Mouse (Mus musculus) right cerebral cortex, adult 2 months (tissue): ENCODE results near the gene Col9a1.

ENCODE experiments used
- DNase-seq, 2 experiments: peaks; one replicate each; pipeline ENCODE4 v3.0.0; 2021 to 2022; ENCODE audit warnings: low spot score in 2 of 2

Col9a1 gene

DNA sequence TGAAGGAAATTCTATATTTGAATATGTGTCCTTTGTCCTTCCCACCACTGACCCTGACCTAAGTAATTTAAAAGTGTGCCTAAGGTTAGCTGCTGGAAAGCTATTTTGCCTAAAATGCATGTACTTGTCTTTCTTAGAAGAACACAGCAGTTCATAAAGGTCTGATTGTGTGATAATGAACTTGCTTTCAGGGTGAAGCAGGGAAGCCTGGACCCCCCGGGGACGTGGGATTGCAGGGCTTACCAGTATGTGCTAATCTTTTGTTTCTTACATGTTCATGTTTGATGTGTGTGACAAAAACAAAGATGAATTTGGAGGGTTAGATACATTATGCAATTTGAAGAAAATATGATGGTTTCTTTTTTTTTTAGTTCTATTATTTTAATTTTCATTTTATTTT, 44.8 kb downstream of the Col9a1 start:
- DNase-seq: no peak

- DNase-seq: peak; percentile 47 to 61
These were observed 45.7 kb downstream of the Col9a1 start for GRCm38 (mm10) chr1:24222981-24223612.

- DNase-seq: peak in 1 of 2 experiments; percentile 33
These were observed 48.6 kb downstream of the Col9a1 start for GRCm38 (mm10) chr1:24225825-24226526.

DNA sequence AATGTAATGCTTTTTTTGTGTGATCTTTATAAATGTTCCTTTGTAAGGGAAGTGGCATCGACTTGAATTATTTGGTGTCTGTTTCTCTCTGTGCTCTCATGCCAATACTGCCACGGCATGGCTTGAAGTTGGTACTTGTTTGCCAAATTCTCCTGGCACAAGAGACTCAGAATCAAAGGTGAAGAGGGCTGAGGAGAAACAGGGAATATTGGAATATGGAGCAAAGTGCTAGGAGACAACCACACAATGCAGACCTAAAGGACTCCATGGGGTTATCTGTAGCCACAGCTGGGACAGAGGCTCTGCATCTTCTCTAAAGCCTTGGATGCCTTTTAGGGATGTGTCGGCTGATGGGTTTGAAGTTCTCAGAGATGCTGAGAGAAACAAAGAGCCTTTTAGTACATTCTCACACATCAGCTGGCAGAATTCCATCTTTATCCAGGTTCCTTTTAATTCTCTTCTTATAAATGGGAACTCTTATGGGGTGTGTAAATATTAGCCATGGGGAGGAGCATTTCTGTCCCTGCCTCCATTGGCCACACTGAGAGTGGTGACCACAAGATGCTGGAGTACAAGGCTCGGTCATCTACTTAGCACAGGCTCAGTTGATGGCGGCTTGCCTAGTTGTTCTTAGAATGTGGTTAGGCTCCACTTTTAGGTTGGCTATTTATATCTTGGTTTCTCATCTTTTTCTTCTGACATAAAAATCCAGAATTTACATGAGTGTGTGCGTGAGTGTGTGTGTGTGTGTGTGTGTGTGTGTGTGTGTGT, 49.7 kb downstream of the Col9a1 start:
- DNase-seq: no peak

DNA sequence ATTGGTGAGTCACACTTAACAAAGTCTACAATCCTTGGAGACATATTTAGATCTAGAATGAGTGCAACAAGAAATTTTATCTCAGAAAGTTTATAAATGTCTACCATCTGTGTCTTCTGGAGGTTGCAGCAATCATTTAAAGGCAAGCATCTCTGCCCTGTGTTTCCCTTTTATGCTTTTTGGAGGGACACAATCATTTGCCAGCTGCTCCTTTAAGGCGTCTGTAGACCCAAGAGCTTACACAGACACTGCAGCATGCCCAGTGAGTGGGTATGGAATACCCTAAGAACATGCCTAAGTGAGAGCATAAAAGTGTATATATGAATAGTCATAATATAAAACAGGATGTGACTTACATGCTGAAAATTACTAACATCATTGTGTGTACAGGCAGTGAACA, 52.1 kb downstream of the Col9a1 start:
- DNase-seq: peak in 1 of 2 experiments; percentile 40

DNA sequence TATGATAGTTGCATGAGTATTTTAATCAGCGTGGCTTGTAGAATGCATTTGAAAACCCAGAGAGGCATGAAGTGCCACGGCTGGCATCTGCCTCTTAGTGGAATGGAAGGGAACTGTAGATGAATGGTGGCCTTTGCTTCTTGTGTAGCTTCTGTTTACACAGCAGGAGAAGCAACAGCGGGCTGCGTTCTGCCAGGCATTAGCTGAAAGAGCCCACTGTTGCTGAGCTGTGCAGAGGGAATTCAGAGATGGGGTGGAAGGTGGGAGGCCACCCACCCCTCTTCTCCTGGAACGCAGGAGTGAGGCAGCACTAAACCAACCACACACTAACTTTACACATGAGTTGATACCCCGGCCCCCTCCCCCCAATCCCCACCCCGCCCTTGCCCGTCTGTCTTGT, 53.0 kb downstream of the Col9a1 start:
- no peak for DNase-seq

- no peak for DNase-seq
These were observed 54.3 kb downstream of the Col9a1 start for GRCm38 (mm10) chr1:24231504-24232270.

DNA sequence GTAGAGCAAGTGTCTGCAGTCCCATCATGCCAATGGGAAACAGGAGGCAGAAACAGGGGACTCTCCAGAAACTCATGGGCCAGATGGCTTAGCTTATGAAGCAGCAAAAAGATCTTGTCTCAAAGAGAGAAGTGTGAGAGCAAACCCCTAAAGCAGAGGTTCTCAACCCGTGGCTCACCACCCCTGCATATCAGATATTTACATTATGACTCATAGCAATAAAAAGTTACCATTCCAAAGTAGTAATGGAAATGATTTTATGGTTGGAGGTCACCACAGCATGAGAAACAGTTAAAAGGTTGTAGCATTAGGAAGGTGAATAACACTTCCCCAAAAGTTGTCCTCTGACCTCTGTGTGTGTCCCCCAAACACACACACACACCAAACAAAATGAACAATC, 58.9 kb downstream of the Col9a1 start:
- no peak for DNase-seq

GRCm38 (mm10) chr1:24240039-24240691, 62.8 kb downstream of the Col9a1 start:
- no peak for DNase-seq

GRCm38 (mm10) chr1:24244931-24245330, 67.5 kb downstream of the Col9a1 start:
- DNase-seq: no peak

DNA sequence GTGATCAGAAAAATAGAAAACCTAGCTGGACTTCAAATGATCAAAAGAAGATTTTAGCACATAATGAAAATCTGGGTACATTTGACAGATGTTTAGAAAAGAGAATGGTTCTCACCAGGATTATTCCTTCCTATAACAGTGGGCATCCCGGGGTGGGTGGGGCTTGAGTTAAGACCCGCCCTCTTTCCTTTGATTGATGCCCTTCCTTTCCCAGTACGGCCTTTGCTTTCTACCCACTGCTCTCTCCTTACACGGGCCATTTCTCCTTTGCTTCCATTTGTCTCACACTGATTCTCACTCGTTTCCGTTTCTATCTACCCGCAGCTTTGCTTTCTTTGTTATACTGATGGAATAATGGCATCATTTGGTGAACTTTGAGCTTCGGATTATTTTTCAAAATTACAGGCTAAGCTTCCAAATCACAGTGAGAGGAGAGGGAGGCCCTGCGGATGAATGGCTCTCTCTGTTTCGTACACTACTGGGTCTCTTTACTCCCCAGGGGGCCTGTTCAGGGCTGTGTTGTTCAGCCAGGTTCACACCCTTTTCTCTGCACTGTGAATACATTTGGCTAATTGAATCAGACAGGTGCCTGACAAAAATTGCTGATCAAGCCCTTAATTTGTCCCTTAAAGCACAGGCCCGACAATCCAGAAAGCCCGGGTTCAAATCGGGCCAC, 68.4 kb downstream of the Col9a1 start:
- DNase-seq: no peak

GRCm38 (mm10) chr1:24248294-24249104, 71.1 kb downstream of the Col9a1 start:
- peak in 1 of 2 experiments; percentile 7 for DNase-seq

DNA sequence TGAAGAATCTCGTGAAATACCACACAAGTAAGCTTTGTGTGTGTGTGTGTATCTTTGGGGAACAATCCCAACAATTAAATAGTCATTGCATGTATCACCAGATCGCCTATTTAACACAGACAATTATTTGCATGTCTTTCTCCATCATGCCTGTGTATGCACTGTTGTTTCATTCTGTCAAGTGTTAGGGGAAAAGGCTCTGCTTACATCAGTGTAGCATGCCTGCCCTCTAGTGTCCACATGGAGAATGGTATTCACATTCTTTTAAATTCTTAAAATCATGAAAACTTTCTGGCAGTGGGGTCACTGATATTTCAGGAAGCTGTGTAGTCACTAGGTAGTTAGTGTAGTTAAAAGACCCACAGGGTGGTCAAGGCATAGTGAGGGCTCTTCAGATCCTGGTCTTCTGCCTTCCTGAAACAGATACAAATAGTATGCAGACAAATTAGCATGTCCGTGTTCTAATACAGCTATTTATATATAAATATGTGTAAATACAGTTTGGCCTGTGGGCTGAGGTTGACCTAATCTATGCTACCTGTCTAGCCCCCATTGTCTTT, 71.8 kb downstream of the Col9a1 start:
- DNase-seq: peak; percentile 53 to 57

GRCm38 (mm10) chr1:24257961-24258360, 80.6 kb downstream of the Col9a1 start:
- DNase-seq: no peak

DNA sequence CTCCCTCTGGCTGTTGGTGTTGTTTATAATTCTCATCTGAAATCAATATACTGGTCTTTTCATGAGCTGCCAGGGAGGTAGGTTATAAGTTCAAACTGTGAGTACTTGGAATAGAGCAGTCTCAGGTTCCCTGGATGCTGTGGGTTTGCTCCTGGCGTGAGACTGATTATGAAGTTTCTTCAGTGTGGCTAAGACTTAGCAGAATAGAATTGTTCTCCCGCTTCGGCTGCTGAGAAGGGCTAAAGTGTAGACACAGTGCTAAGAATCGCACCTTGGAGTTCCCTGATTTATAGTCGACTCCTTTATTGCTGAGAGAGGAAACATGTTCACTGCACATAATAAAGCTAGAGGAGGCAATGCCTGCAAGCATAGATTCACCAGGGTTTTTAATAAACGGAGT, 82.0 kb downstream of the Col9a1 start:
- DNase-seq: no peak

DNA sequence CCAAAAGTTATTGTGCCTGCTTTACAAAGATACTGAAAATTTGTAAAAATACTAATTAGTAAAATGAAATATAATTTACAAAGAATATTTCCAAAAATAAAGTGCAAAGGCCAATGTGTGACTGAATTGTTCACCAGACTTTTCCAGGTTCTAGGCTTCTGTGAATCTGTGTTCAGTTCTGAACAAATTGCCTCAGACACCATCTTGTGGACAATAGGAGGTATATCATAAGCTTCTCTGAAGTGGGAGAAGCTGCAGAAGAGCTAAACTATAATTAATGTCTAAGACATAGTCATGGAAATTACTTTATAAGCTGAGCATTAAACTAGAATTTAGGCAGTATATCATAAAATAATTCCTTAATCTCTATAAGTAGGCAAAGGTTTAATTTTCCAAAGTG, 83.8 kb downstream of the Col9a1 start:
- DNase-seq: no peak

- no peak for DNase-seq
These were observed 89.6 kb downstream of the Col9a1 start for GRCm38 (mm10) chr1:24267022-24267421.

GRCm38 (mm10) chr1:24286360-24286759, 109.0 kb downstream of the Col9a1 start:
- DNase-seq: no peak

DNA sequence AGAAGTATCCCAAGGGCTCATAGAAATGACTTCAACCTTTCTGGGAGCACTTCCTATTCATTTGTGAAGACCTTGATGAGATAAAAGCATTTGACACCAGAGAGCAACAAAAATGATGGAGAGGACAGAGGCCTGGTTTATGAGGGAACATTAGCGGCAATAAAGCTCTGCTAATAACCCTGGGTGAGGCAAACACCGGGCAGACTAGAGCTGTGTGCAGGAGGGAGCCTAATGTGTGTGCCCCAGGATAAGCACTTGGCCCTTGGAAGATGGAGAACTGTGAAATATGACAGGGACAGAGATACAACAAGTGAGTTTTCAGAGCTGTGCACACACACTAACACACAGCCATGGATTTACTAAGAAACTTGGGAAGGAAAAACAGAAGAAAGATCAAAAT, 115.1 kb downstream of the Col9a1 start:
- DNase-seq: no peak
